Mouse (Mus musculus): Measurements from ENCODE around the gene Ankfy1. TPM values are rescaled to one million over a fixed set of nuclear protein-coding genes. Genes with fewer than 3 reads are reported as not detected.

Gene Ankfy1
- polyA plus RNA-seq, 1 experiment: 8.8 TPM

DNA sequence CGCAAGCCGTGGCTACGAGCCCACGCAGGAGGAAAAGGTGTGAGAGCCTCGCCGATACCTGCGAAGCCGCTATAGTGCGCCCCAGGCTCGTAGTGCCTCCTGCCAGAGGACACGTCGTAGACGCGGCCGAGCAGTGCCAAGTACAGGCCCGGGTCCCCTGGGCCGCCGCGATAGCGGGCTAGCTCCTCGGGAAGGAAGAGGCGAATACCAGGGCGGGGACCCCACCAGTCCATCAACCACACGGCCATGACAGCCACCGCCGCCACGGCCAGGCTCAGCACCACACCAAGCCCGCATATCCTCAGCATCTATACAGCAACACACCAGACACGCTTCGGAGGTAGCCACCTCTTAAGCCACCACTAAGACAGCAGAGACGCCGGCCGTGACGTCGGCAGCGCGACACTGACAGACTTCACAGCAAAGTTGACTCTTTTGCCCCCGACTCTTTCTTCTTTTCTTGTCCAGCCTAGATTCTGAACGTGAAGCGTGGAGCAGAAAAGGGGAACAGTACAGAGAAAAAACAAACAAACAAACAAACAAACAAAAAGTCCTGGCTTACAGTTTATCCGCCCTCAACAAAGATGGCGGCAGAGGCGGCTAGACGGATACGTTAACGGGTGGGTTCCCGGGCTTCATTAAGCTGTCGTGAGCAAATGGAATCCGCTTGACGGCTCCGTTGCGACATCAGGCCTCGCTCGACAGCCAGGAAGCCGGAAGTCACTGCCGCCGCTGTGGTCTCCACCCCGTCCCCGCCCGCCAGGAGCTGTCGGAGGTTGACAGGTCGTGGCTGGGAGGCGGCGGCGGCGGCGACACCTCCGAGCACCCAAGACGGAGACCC lies 105.9 kb downstream of the Ankfy1 start, which contains the start of the genes Cyb5d2 and Zzef1:
Gene Cyb5d2 (minus strand): TSS at position 688 of the 841 bp plus-strand sequence.
Gene Zzef1 (plus strand): TSS at position 772 of the 841 bp plus-strand sequence.
- H3K27ac ChIP-seq (replicated peaks; ENCODE audit: low read depth, low read length): peak within 1 kb of the TSS; percentile 96
- H3K4me1 ChIP-seq (ENCODE audit: control insufficient read depth, insufficient read depth, insufficient read length, low read length): peaks cover 6% of the 10 kb centered on the region; the same call in 1 of the 2 replicates
- peak within 1 kb of the TSS; percentile 90 for H3K4me3 ChIP-seq (ENCODE audit: insufficient read depth, low read depth, low read length)

DNA sequence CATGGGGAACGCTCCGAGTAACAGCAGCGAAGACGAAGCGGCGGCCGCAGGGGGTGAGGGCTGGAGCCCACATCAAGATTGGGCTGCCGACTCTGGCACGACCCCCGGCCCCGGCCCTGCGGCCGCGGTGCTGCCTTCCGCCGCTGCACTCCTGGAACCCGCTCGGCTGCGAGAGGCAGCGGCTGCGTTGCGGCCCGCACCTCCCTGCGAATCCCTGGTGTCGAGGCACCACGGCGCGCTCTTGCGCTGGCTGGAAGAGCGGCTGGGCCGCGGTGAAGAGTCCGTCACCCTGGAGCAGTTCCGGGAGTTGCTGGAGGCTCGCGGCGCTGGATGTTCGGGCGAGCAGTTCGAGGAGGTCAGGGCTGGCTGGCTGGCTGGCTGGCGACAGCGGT lies 106.5 kb downstream of the Ankfy1 start:
- Histone ChIP-seq H3K4me3 (ENCODE audit: insufficient read depth, low read depth, low read length) (peak overlapping the region; percentile 90), H3K27ac (replicated peaks; ENCODE audit: low read depth, low read length) (peak overlapping the region; percentile 38), H3K4me1 (ENCODE audit: control insufficient read depth, insufficient read depth, insufficient read length, low read length) (peaks cover 6% of the 10 kb centered on the region; the same call in 1 of the 2 replicates)

DNA sequence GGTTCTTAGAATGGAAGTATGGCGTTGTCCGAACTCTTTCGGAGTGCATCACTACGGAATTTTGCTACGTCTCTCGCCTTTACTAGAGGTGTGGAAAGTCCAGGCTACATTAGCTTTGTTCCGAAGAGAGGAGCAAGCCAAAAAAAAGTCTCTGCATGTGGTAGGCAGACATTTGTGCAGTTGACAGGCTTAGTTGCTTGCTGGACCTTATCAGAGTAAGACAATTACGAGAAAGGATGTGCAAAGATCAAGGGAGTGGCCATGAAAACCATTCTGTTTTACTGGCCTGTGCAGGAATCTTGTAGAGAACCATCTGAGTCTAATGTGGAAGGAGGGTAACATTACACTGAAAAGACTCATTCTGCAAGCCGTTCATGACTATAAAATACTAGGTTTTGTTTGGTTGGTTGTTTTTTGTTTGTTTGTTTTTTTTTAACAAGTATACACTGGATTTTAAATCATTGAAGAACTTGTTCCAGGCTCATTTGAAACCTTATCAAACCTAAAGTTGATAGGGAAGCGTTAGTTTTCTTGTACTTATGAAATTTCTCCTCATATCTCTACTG lies 107.0 kb downstream of the Ankfy1 start:
- peaks cover 6% of the 10 kb centered on the region; the same call in 1 of the 2 replicates for H3K4me1 ChIP-seq (ENCODE audit: control insufficient read depth, insufficient read depth, insufficient read length, low read length)
- H3K27ac ChIP-seq (replicated peaks; ENCODE audit: low read depth, low read length): no peak overlapping the region
- peak overlapping the region; percentile 90 for H3K4me3 ChIP-seq (ENCODE audit: insufficient read depth, low read depth, low read length)

DNA sequence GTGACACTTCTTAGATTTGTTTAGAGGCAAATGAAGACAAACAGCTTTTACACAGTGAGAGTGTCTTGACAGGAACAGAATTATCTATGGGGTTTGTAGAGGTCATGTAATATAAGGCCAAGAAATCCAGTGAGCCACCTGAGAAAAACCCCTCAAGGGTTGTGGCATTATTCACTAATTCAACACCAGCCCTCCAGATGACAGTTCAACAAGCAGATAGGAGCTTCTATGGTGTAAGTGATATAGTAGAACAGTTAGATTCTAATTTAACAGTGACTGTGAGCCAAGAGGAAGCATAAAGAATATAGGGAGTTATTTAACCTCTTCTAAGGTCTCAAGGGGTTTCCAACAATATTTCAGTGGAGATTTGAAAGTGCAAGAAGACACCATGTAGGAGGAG lies 108.3 kb downstream of the Ankfy1 start:
- H3K4me1 ChIP-seq (ENCODE audit: control insufficient read depth, insufficient read depth, insufficient read length, low read length): peaks cover 11% of the 10 kb centered on the region; the same call in 1 of the 2 replicates
- no peak overlapping the region for H3K27ac ChIP-seq (replicated peaks; ENCODE audit: low read depth, low read length)
- no peak overlapping the region for H3K4me3 ChIP-seq (ENCODE audit: insufficient read depth, low read depth, low read length)

DNA sequence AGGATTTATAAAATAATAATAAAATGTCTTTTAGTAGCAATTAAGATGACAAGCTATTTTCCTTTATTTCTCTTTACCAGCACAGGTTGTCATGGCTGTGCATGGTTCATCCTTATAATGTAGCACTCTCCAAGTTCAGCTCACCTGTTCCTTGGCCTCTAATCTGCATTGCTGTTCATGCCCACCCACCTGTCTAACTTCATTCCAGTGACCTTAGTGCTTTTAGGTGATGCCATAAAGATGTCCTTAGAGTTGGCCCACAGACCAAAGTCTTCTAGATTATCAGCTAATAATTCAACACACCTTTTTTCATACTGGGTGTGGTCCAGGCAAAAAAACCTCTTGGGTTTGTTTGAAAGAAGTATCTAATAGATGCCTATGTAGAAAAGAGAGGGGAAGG lies 111.4 kb downstream of the Ankfy1 start:
- H3K4me1 ChIP-seq (ENCODE audit: control insufficient read depth, insufficient read depth, insufficient read length, low read length): peaks cover 15% of the 10 kb centered on the region
- H3K27ac ChIP-seq (replicated peaks; ENCODE audit: low read depth, low read length): no peak overlapping the region
- no peak overlapping the region for H3K4me3 ChIP-seq (ENCODE audit: insufficient read depth, low read depth, low read length)

DNA sequence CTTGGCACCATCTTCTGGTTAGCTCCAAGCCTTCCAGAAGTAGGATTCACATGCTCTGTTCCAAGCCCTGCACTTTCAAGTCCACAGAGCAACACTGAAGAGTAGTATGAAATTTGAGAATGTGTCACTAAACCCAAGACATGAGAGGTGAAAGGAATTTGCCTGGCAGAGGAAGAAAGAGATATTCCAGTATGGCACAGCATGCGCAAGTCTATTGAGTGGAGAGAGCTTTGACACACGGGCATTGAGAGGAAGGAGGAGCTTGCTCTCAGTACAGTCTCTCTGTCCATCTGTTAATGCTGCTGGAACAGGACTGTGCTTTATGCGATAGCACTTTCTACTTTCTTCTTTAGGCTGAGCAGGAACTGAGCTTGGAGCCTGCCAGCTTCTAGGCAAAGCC lies 113.2 kb downstream of the Ankfy1 start:
- peaks cover 17% of the 10 kb centered on the region for H3K4me1 ChIP-seq (ENCODE audit: control insufficient read depth, insufficient read depth, insufficient read length, low read length)
- H3K27ac ChIP-seq (replicated peaks; ENCODE audit: low read depth, low read length): no peak overlapping the region
- no peak overlapping the region for H3K4me3 ChIP-seq (ENCODE audit: insufficient read depth, low read depth, low read length)

DNA sequence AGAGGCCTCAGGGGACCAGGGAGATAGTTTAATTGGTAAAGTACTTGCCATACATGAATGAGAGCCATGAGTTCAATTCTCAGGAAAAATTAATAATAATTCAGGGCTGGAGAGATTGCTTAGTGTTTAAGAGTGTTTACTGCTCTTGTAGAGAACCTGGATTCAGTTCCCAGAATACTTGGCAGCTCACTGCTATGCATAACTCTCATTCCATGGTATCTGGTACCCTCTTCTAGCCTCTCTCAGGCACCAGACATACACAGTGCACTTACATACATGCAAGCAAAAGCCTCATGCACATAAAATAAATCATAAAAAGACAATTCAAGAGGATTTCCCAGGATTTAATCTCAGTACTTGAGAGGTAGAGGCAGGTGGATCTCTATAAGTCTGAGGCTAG lies 114.8 kb downstream of the Ankfy1 start:
- Histone ChIP-seq H3K27ac (replicated peaks; ENCODE audit: low read depth, low read length) (no peak overlapping the region), H3K4me1 (ENCODE audit: control insufficient read depth, insufficient read depth, insufficient read length, low read length) (peaks cover 10% of the 10 kb centered on the region), H3K4me3 (ENCODE audit: insufficient read depth, low read depth, low read length) (no peak overlapping the region)

DNA sequence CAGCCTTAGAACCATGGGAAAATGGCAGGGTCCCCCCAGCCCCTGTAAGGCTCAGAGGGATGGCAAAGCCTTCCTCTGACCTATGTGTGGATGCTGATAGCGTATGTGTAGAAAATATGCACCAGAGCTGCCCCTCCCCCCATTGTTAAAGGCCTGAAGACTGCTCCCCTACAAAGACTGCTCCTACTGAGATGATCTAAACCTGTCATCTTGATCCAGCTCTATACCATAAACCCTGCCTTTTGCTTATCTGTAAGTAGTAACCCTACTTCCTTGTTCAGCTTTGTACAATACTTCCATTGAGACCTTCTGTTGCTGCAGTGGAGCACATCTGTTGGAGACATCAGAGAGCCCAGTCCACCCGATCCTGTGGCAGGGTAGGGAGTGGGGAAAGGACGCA lies 115.4 kb downstream of the Ankfy1 start:
- no peak overlapping the region for H3K27ac ChIP-seq (replicated peaks; ENCODE audit: low read depth, low read length)
- H3K4me1 ChIP-seq (ENCODE audit: control insufficient read depth, insufficient read depth, insufficient read length, low read length): peaks cover 10% of the 10 kb centered on the region
- no peak overlapping the region for H3K4me3 ChIP-seq (ENCODE audit: insufficient read depth, low read depth, low read length)

DNA sequence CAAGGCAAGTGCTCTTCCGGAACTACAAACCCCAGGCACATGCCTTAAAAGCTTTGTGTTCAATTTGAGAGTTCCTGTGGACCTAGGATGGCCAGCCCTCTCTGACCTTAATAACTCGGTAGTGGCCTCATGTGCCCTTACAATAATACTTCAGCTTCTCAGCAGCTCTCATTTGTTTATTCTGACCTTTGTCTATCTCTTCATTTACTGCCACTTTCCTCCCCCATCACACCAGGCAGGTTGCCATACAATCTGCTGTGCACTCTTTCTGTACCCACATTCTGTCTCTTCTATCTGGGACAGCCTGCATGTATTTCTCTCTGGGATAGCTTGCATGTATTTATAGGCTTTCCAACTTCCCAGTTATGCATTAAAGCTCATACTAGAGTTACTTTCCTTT lies 116.8 kb downstream of the Ankfy1 start:
- Histone ChIP-seq H3K4me3 (ENCODE audit: insufficient read depth, low read depth, low read length) (no peak overlapping the region), H3K27ac (replicated peaks; ENCODE audit: low read depth, low read length) (no peak overlapping the region), H3K4me1 (ENCODE audit: control insufficient read depth, insufficient read depth, insufficient read length, low read length) (peaks cover 10% of the 10 kb centered on the region)

DNA sequence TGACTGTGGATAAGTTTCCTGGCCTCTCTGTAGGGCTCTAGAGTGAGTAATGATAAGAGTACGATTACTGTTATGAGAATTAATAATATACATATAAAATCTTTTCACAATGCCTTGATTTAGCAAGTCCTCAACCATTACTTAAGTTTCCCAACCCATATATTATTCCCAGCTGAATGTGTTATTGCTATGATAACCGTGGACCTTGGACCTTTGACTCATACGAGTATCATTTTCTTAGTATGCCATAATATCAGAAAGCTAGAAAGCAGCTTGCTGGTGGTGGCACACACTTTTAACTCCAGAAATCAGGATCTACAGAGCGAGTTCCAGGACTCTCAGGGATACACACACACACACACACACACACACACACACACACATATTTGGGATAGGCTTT lies 118.2 kb downstream of the Ankfy1 start:
- Histone ChIP-seq H3K4me1 (ENCODE audit: control insufficient read depth, insufficient read depth, insufficient read length, low read length) (peaks cover 5% of the 10 kb centered on the region), H3K4me3 (ENCODE audit: insufficient read depth, low read depth, low read length) (no peak overlapping the region), H3K27ac (replicated peaks; ENCODE audit: low read depth, low read length) (no peak overlapping the region)

DNA sequence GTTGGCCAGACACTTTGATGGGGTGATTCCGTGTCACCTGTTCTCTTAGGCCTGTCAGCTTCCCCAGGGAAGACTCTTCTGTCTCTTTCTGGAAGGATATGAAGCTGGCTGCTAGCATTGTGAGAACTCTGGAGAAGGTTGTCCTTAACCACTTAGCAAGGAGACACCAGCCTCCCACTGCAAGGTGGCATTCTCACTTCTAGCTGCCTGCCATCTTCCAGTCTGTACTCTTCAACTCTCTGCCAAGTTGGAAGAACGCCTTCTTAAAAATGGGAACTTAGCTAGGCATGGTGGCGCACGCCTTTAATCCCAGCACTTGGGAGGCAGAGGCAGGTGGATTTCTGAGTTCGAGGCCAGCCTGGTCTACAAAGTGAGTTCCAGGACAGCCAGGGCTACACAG lies 123.9 kb downstream of the Ankfy1 start:
- H3K4me1 ChIP-seq (ENCODE audit: control insufficient read depth, insufficient read depth, insufficient read length, low read length): no peaks in the 10 kb centered on the region; the same call in 1 of the 2 replicates
- no peak overlapping the region for H3K4me3 ChIP-seq (ENCODE audit: insufficient read depth, low read depth, low read length)
- H3K27ac ChIP-seq (replicated peaks; ENCODE audit: low read depth, low read length): no peak overlapping the region

DNA sequence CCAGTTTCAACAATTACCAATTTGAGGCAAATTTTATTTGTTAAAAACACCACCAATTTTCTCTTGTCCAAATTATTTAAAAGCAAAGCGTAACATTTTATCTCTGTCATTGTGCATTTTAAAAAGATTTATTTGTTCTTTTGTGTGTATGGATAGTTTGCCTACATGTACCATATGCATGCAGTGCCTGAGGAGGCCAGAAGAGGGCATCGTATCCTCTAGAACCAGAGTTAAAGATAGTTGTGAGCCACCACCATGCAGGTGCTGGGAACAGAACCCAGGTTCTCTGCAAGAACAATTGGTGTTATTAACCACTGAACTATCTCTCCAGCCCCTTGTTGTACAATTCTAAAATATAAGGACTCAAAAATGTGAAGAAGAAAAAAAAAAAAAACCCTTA lies 124.4 kb downstream of the Ankfy1 start:
- Histone ChIP-seq H3K4me3 (ENCODE audit: insufficient read depth, low read depth, low read length) (no peak overlapping the region), H3K4me1 (ENCODE audit: control insufficient read depth, insufficient read depth, insufficient read length, low read length) (no peaks in the 10 kb centered on the region; the same call in 1 of the 2 replicates), H3K27ac (replicated peaks; ENCODE audit: low read depth, low read length) (no peak overlapping the region)

DNA sequence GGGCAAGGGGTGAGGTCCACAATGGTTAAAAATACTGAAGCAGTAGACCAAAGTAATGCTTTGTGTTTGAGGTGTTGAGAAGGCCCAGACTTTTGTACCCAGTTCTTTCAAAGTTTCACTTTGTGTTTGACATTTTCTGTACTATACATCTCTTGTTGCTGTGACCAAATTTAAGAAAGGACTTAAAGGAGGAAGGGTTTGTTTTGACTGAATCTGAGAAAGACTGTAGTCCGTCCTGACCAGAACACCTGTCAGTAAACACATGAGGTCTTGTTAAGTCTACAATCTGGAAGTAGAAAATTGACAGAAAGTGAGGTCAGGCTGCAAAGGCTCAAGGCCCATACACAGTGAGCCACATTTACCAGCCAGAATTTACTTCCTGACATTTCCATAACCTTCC lies 127.1 kb downstream of the Ankfy1 start:
- Histone ChIP-seq H3K4me3 (ENCODE audit: insufficient read depth, low read depth, low read length) (no peak overlapping the region), H3K4me1 (ENCODE audit: control insufficient read depth, insufficient read depth, insufficient read length, low read length) (no peaks in the 10 kb centered on the region; the same call in 1 of the 2 replicates), H3K27ac (replicated peaks; ENCODE audit: low read depth, low read length) (no peak overlapping the region)

DNA sequence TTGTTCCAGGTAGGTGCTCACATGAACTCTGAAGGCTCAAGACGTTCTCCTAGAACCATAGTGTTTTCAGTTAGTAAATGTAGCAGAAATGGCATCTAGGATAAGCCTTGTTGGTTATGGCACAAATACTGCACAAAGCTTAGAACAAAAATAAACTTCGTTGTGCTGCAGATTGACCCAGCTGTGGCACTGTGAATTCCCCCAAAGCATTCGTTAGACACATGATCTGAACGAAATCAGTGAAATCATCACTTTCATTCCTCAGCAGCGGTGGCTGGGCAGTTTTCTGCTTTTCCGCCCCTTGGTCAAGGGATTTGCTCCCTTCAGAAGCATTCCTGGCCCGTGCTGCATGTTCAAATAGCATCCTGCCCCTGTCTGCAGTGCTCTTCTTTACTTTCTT lies 128.3 kb downstream of the Ankfy1 start:
- no peak overlapping the region for H3K27ac ChIP-seq (replicated peaks; ENCODE audit: low read depth, low read length)
- H3K4me3 ChIP-seq (ENCODE audit: insufficient read depth, low read depth, low read length): no peak overlapping the region
- no peaks in the 10 kb centered on the region; the same call in 1 of the 2 replicates for H3K4me1 ChIP-seq (ENCODE audit: control insufficient read depth, insufficient read depth, insufficient read length, low read length)

DNA sequence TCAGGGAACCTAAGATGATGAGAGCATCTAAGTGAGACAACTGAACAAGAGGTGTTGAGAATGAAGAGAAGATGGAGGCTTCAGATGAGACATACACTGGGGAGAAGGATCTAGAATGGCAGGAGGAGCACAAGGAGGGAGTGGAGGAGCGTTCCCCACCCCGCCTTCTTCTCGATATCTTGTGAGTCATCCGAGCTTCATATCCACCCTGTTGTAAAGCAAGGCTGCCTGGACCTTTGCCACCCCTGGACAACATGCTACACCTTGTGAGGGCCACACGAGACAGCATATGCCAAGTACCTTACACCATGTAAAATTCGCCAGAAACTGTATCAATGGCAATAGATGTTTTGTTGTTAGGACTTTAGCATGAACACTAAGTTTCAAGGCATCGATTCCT lies 131.2 kb downstream of the Ankfy1 start:
- Histone ChIP-seq H3K4me1 (ENCODE audit: control insufficient read depth, insufficient read depth, insufficient read length, low read length) (no peaks in the 10 kb centered on the region; the same call in 1 of the 2 replicates), H3K4me3 (ENCODE audit: insufficient read depth, low read depth, low read length) (no peak overlapping the region), H3K27ac (replicated peaks; ENCODE audit: low read depth, low read length) (no peak overlapping the region)

Measured in brown adipose tissue, adult 24 weeks (tissue).